Mouse (Mus musculus): ENCODE results near the gene Ddx24.

Gene Ddx24

GRCm38 (mm10) chr12:103391098-103391497 lies 34.5 kb downstream of the Ddx24 start:
- CTCF ChIA-PET: no interaction called here

- CTCF ChIA-PET: no interaction called here
These were observed 35.6 kb downstream of the Ddx24 start for GRCm38 (mm10) chr12:103389982-103390381.

GRCm38 (mm10) chr12:103389348-103389727 lies 36.3 kb downstream of the Ddx24 start:
- CTCF ChIA-PET: interaction anchor here (0.5 kb wide), 1 partner anchor 246 kb away, joined by 4 read pairs; no protein-coding TSS in a partner anchor

GRCm38 (mm10) chr12:103388505-103389347 lies 36.9 kb downstream of the Ddx24 start, which contains the start of gene Otub2:
Gene Otub2 (plus strand): TSS chr12:103388682.
- CTCF ChIA-PET: interaction anchor here (0.5 kb wide), 1 partner anchor 246 kb away, joined by 4 read pairs; no protein-coding TSS in a partner anchor

- CTCF ChIA-PET: no interaction called here
These were observed 45.4 kb downstream of the Ddx24 start for GRCm38 (mm10) chr12:103380226-103380625.

GRCm38 (mm10) chr12:103376774-103377173 lies 48.9 kb downstream of the Ddx24 start:
- CTCF ChIA-PET: no interaction called here

- CTCF ChIA-PET: no interaction called here
These were observed 49.5 kb downstream of the Ddx24 start for GRCm38 (mm10) chr12:103376124-103376523.

GRCm38 (mm10) chr12:103373530-103374236 lies 51.9 kb downstream of the Ddx24 start:
- CTCF ChIA-PET: no interaction called here

GRCm38 (mm10) chr12:103371711-103372110 lies 53.9 kb downstream of the Ddx24 start:
- CTCF ChIA-PET: no interaction called here

- CTCF ChIA-PET: no interaction called here
These were observed 54.8 kb downstream of the Ddx24 start for GRCm38 (mm10) chr12:103370861-103371260.

- CTCF ChIA-PET: no interaction called here
These were observed 56.9 kb downstream of the Ddx24 start for GRCm38 (mm10) chr12:103368777-103369176.

GRCm38 (mm10) chr12:103368326-103368669 lies 57.3 kb downstream of the Ddx24 start:
- CTCF ChIA-PET: interaction anchor here (0.7 to 1.0 kb wide), 2 partner anchors 9 to 45 kb away, joined by 3 to 6 read pairs; no protein-coding TSS in a partner anchor

- CTCF ChIA-PET: interaction anchor here (0.7 to 1.0 kb wide), 2 partner anchors 9 to 45 kb away, joined by 3 to 6 read pairs; no protein-coding TSS in a partner anchor
These were observed 57.9 kb downstream of the Ddx24 start for GRCm38 (mm10) chr12:103367620-103368325.

GRCm38 (mm10) chr12:103367171-103367570 lies 58.5 kb downstream of the Ddx24 start:
- CTCF ChIA-PET: interaction anchor here (1.0 kb wide), 1 partner anchor 8 kb away, joined by 6 read pairs; no protein-coding TSS in a partner anchor

- CTCF ChIA-PET: no interaction called here
These were observed 63.3 kb downstream of the Ddx24 start for GRCm38 (mm10) chr12:103362336-103362735.

GRCm38 (mm10) chr12:103361539-103362307 lies 63.9 kb downstream of the Ddx24 start:
- CTCF ChIA-PET: no interaction called here

- CTCF ChIA-PET: no interaction called here
These were observed 64.8 kb downstream of the Ddx24 start for GRCm38 (mm10) chr12:103360812-103361211.

- CTCF ChIA-PET: interaction anchor here (1.1 kb wide), 1 partner anchor 9 kb away, joined by 6 read pairs; no protein-coding TSS in a partner anchor
These were observed 66.5 kb downstream of the Ddx24 start for GRCm38 (mm10) chr12:103358951-103359801.

- CTCF ChIA-PET: no interaction called here
These were observed 67.4 kb downstream of the Ddx24 start for GRCm38 (mm10) chr12:103358216-103358615.
